Mouse (Mus musculus): ENCODE results near the gene Eps8l3. TPM values are rescaled to one million over a fixed set of nuclear protein-coding genes. Genes with fewer than 3 reads are reported as not detected.

The Eps8l3 gene
- polyA plus RNA-seq, 1 experiment = 0.72 TPM

- WGBS = 52% methylated on average over 7 of the region's 7 CpGs
- no peaks in the 10 kb centered on the region for H3K27me3 ChIP-seq (replicated peaks; ENCODE audit: control insufficient read depth, insufficient read depth, low read length)
- no peaks in the 10 kb centered on the region; the same call in 1 of the 2 replicates for H3K4me1 ChIP-seq (ENCODE audit: control insufficient read depth, insufficient read depth, low read length)
- DNase-seq = peak; percentile 78
- H3K36me3 ChIP-seq (ENCODE audit: control insufficient read depth, insufficient read depth, low read length) = no peaks in the 10 kb centered on the region
- TF ChIP-seq POLR2A (IDR thresholded peaks at IDR 0.05; ENCODE audit: low read depth, low read length) = no peak
- TF ChIP-seq CTCF (conservative IDR thresholded peaks at IDR 0.05; ENCODE audit: insufficient read depth, insufficient read length, low read depth, low read length) = peak; percentile 37
- H3K27ac ChIP-seq (ENCODE audit: insufficient read depth, low read depth, low read length) = no peak overlapping the region
- H3K4me3 ChIP-seq (ENCODE audit: insufficient read depth, low read depth, low read length) = no peak overlapping the region
These were observed 40.9 kb downstream of the Eps8l3 start for GRCm38 (mm10) chr3:107917783-107918408.

DNA sequence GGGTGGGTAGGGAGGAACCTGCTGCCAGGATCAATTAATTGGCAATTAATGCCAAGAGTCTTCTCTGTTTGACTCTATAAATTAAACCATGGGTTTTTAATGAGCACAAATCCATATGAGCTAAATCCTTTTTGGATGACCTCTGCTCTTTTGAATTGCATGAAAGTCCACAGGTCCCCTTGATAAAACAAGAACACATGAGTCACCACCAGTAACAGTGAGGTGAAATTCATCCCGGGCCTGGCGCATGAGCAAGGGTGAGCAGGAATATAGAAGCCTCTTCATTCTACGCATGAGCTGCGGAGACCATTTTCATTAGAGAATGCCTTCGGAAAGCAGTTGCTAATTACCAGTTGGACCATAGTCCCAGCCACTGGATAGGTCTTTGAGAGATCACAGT lies 43.3 kb downstream of the Eps8l3 start:
- Histone ChIP-seq H3K36me3 (ENCODE audit: control insufficient read depth, insufficient read depth, low read length) (no peaks in the 10 kb centered on the region), H3K27me3 (replicated peaks; ENCODE audit: control insufficient read depth, insufficient read depth, low read length) (no peaks in the 10 kb centered on the region), H3K4me3 (ENCODE audit: insufficient read depth, low read depth, low read length) (no peak overlapping the region), H3K27ac (ENCODE audit: insufficient read depth, low read depth, low read length) (no peak overlapping the region), H3K4me1 (ENCODE audit: control insufficient read depth, insufficient read depth, low read length) (no peaks in the 10 kb centered on the region; the same call in 1 of the 2 replicates)
- TF ChIP-seq POLR2A (IDR thresholded peaks at IDR 0.05; ENCODE audit: low read depth, low read length) (no peak), CTCF (conservative IDR thresholded peaks at IDR 0.05; ENCODE audit: insufficient read depth, insufficient read length, low read depth, low read length) (no peak)
- DNase-seq = no peak
- 91% methylated on average over 5 of the region's 5 CpGs for WGBS

- no peak overlapping the region for H3K27ac ChIP-seq (ENCODE audit: insufficient read depth, low read depth, low read length)
- TF ChIP-seq POLR2A (IDR thresholded peaks at IDR 0.05; ENCODE audit: low read depth, low read length) = no peak
- no peak for TF ChIP-seq CTCF (conservative IDR thresholded peaks at IDR 0.05; ENCODE audit: insufficient read depth, insufficient read length, low read depth, low read length)
- H3K27me3 ChIP-seq (replicated peaks; ENCODE audit: control insufficient read depth, insufficient read depth, low read length) = no peaks in the 10 kb centered on the region
- no peaks in the 10 kb centered on the region for H3K4me1 ChIP-seq (ENCODE audit: control insufficient read depth, insufficient read depth, low read length)
- no peaks in the 10 kb centered on the region for H3K36me3 ChIP-seq (ENCODE audit: control insufficient read depth, insufficient read depth, low read length)
- no peak for DNase-seq
- no peak overlapping the region for H3K4me3 ChIP-seq (ENCODE audit: insufficient read depth, low read depth, low read length)
- WGBS = 97% methylated on average over 3 of the region's 3 CpGs
These were observed 48.3 kb downstream of the Eps8l3 start for GRCm38 (mm10) chr3:107925335-107925734.

DNA sequence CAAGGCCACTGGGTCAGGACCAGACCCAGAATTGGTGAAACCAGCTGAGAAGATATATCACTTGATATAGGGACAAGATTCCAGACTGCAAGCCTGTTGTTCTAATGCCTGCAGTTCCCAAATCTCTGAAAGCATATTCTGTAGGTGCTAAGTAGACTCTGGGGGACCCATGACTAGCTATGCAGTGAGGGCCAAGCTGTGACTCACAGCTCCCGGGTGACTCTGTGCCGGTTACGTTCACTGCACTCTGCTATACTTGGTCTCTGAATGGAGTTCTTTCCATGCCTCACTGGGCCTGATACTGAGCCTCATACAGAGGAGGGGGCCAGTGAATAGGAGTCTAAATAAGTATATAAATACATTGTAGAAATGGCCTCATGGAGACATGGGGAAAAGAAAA lies 50.8 kb downstream of the Eps8l3 start:
- no peak for DNase-seq
- no peaks in the 10 kb centered on the region for H3K36me3 ChIP-seq (ENCODE audit: control insufficient read depth, insufficient read depth, low read length)
- H3K4me1 ChIP-seq (ENCODE audit: control insufficient read depth, insufficient read depth, low read length) = peaks cover 4% of the 10 kb centered on the region; the same call in 1 of the 2 replicates
- no peaks in the 10 kb centered on the region for H3K27me3 ChIP-seq (replicated peaks; ENCODE audit: control insufficient read depth, insufficient read depth, low read length)
- no peak overlapping the region for H3K27ac ChIP-seq (ENCODE audit: insufficient read depth, low read depth, low read length)
- no peak for TF ChIP-seq CTCF (conservative IDR thresholded peaks at IDR 0.05; ENCODE audit: insufficient read depth, insufficient read length, low read depth, low read length)
- no peak for TF ChIP-seq POLR2A (IDR thresholded peaks at IDR 0.05; ENCODE audit: low read depth, low read length)
- H3K4me3 ChIP-seq (ENCODE audit: insufficient read depth, low read depth, low read length) = no peak overlapping the region
- WGBS = 63% methylated on average over 3 of the region's 3 CpGs

- 80% methylated on average over 11 of the region's 11 CpGs for WGBS
- Histone ChIP-seq H3K27ac (ENCODE audit: insufficient read depth, low read depth, low read length) (no peak overlapping the region), H3K4me1 (ENCODE audit: control insufficient read depth, insufficient read depth, low read length) (peaks cover 4% of the 10 kb centered on the region; the same call in 1 of the 2 replicates), H3K4me3 (ENCODE audit: insufficient read depth, low read depth, low read length) (no peak overlapping the region), H3K27me3 (replicated peaks; ENCODE audit: control insufficient read depth, insufficient read depth, low read length) (no peaks in the 10 kb centered on the region), H3K36me3 (ENCODE audit: control insufficient read depth, insufficient read depth, low read length) (no peaks in the 10 kb centered on the region)
- DNase-seq = no peak
- TF ChIP-seq POLR2A (IDR thresholded peaks at IDR 0.05; ENCODE audit: low read depth, low read length) (no peak), CTCF (conservative IDR thresholded peaks at IDR 0.05; ENCODE audit: insufficient read depth, insufficient read length, low read depth, low read length) (no peak)
These were observed 51.7 kb downstream of the Eps8l3 start for GRCm38 (mm10) chr3:107928691-107929090.

GRCm38 (mm10) chr3:107929243-107929642 lies 52.2 kb downstream of the Eps8l3 start:
- TF ChIP-seq POLR2A (IDR thresholded peaks at IDR 0.05; ENCODE audit: low read depth, low read length) (no peak), CTCF (conservative IDR thresholded peaks at IDR 0.05; ENCODE audit: insufficient read depth, insufficient read length, low read depth, low read length) (no peak)
- Histone ChIP-seq H3K27ac (ENCODE audit: insufficient read depth, low read depth, low read length) (no peak overlapping the region), H3K36me3 (ENCODE audit: control insufficient read depth, insufficient read depth, low read length) (no peaks in the 10 kb centered on the region), H3K4me3 (ENCODE audit: insufficient read depth, low read depth, low read length) (no peak overlapping the region), H3K4me1 (ENCODE audit: control insufficient read depth, insufficient read depth, low read length) (peaks cover 4% of the 10 kb centered on the region; the same call in 1 of the 2 replicates), H3K27me3 (replicated peaks; ENCODE audit: control insufficient read depth, insufficient read depth, low read length) (no peaks in the 10 kb centered on the region)
- no peak for DNase-seq
- WGBS = 85% methylated on average over 4 of the region's 4 CpGs

DNA sequence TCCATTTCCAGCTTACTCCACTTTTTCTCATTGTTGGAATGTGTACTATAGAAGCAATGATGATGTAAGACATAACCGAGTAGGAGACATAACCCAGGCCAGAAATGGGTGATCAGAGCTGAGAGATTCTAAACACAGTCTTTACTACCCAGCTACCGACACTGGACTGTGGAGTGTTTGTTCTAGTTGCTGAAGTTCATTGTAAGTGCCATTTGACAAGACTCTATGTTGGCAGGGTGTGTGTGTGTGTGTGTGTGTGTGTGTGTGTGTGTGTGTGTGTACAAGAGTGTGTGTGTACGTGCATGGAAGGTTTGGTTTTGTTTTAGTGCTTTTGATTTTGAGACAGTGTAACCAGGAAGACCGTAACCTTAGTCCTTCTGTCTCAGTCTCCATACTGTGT lies 52.7 kb downstream of the Eps8l3 start:
- Histone ChIP-seq H3K4me1 (ENCODE audit: control insufficient read depth, insufficient read depth, low read length) (peaks cover 4% of the 10 kb centered on the region; the same call in 1 of the 2 replicates), H3K4me3 (ENCODE audit: insufficient read depth, low read depth, low read length) (no peak overlapping the region), H3K27ac (ENCODE audit: insufficient read depth, low read depth, low read length) (no peak overlapping the region), H3K36me3 (ENCODE audit: control insufficient read depth, insufficient read depth, low read length) (no peaks in the 10 kb centered on the region), H3K27me3 (replicated peaks; ENCODE audit: control insufficient read depth, insufficient read depth, low read length) (no peaks in the 10 kb centered on the region)
- WGBS = 91% methylated on average over 4 of the region's 4 CpGs
- TF ChIP-seq POLR2A (IDR thresholded peaks at IDR 0.05; ENCODE audit: low read depth, low read length) (no peak), CTCF (conservative IDR thresholded peaks at IDR 0.05; ENCODE audit: insufficient read depth, insufficient read length, low read depth, low read length) (no peak)
- no peak for DNase-seq
